Mouse (Mus musculus): ENCODE measurements around the gene Mtx1. TPM values are rescaled to one million over a fixed set of nuclear protein-coding genes. Genes with fewer than 3 reads are reported as not detected.

The Mtx1 gene
- polyA plus RNA-seq, 2 experiments = 83.2 to 101 TPM

DNA sequence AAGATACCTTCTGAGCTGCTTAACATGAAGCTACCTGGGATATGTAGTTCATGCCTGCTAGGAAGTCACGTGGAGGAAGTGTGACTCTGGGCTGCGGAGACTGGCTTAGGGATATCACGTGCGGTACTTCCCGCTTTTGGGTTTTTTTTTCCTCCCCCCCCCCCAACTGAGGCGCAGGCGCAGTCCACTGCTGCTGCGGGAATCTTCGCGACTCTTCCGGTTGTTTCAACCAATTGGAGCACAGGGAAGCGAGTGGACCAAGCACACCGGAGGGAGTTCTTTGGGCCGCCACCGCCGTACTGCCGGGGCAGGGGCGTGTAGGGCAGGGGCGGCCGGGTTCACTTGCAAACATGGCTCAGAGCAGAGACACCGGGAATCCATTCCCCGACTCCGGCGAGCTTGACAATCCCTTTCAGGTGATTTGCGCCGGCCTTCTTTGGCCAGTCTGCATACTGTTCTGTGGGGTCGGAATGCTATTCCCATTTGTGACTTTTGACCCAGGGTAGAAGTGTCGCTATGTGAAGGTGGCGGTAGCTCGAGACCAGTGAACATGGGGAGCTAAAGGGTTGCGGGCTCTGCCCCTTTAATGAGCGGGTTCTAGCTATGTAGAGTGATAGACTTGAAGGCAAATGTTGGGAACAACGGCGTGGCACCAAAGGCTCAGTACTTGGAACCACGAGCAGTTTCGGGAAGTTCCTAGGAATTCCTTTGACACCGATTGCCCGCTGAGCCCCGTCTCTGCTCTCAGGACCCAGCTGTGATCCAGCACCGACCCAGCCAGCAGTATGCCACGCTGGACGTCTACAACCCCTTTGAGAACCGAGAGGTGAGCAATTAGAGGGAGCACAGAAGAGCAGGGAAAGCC is 49.4 kb downstream of the Mtx1 start, which contains the start of gene Scamp3:
Gene Scamp3, plus strand, starts transcription at position 232 of the 865 bp plus-strand sequence.
- H3K27ac ChIP-seq = peak within 1 kb of the TSS; percentile 58
- no peak for TF ChIP-seq EP300 (IDR thresholded peaks at IDR 0.05; ENCODE audit: low read depth)
- no peak for TF ChIP-seq CTCF (IDR thresholded peaks at IDR 0.05; ENCODE audit: low read depth)
- ATAC-seq (ENCODE audit: insufficient read depth) (peak; percentile 91), DNase-seq (ENCODE audit: low read depth in 3 of 3, low spot score in 3 of 3) (peak; percentile 93 to 95 (median 95))
- peaks cover 55% of the 10 kb centered on the region for H3K36me3 ChIP-seq (replicated peaks; ENCODE audit: control insufficient read depth, insufficient read depth, low read depth)
- peak within 1 kb of the TSS; percentile 74 to 92 for H3K4me3 ChIP-seq (ENCODE audit: insufficient read depth in 1 of 2, low read depth in 2 of 2, low read length in 2 of 2)
- under 1% methylated on average over 43 of the region's 43 CpGs for WGBS (ENCODE audit: insufficient replicate concordance)
- peak within 1 kb of the TSS; percentile 87 for H3K9ac ChIP-seq (replicated peaks)
- no peaks in the 10 kb centered on the region for H3K9me3 ChIP-seq (ENCODE audit: control insufficient read depth, low read length)
- peak within 1 kb of the TSS; percentile 87 for H3K4me2 ChIP-seq (ENCODE audit: low read depth)
- no peaks in the 10 kb centered on the region for H3K27me3 ChIP-seq (ENCODE audit: control insufficient read depth, insufficient read depth, low read length)
- peaks cover 10 to 12% of the 10 kb centered on the region in 2 experiments for H3K4me1 ChIP-seq (replicated peaks; ENCODE audit: control insufficient read depth in 2 of 2, insufficient read depth in 2 of 2, low read length in 1 of 2)

- Histone ChIP-seq H3K27ac (peak overlapping the region; percentile 40), H3K36me3 (replicated peaks; ENCODE audit: control insufficient read depth, insufficient read depth, low read depth) (peaks cover 61% of the 10 kb centered on the region), H3K4me3 (ENCODE audit: insufficient read depth in 1 of 2, low read depth in 2 of 2, low read length in 2 of 2) (no peak overlapping the region), H3K27me3 (ENCODE audit: control insufficient read depth, insufficient read depth, low read length) (no peaks in the 10 kb centered on the region), H3K9ac (replicated peaks) (no peak overlapping the region; the same call in 1 of the 2 replicates), H3K4me2 (ENCODE audit: low read depth) (peak overlapping the region; percentile 87; the same call in 1 of the 2 replicates), H3K9me3 (ENCODE audit: control insufficient read depth, low read length) (no peaks in the 10 kb centered on the region), H3K4me1 (replicated peaks; ENCODE audit: control insufficient read depth in 2 of 2, insufficient read depth in 2 of 2, low read length in 1 of 2) (peaks cover 9% of the 10 kb centered on the region in 2 experiments)
- no peak for TF ChIP-seq CTCF (IDR thresholded peaks at IDR 0.05; ENCODE audit: low read depth)
- no peak for TF ChIP-seq EP300 (IDR thresholded peaks at IDR 0.05; ENCODE audit: low read depth)
- ATAC-seq (ENCODE audit: insufficient read depth) (no peak), DNase-seq (ENCODE audit: low read depth in 3 of 3, low spot score in 3 of 3) (no peak)
- WGBS (ENCODE audit: insufficient replicate concordance) = 85% methylated on average over 7 of the region's 7 CpGs
Measured at GRCm38 (mm10) chr3:89176421-89176820, 50.5 kb downstream of the Mtx1 start.

DNA sequence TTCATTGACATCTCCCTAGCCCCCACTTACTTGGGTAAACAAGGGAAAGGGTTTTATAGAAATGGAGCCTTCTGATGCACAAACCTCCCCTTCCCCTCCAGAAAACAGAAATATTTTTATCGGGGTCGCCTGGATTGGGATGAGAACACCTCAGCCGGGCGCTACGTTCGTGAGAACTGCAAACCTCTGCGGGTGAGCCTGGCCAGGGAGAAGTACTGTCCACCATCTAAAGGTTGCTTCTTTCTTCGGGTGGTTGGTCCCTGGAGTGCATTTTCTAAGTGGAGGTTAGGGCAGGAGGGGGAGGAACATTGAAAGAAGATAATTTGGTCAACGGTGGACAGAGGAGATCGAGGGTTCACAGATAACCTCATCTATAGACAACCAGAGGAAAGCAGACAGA is 51.3 kb downstream of the Mtx1 start:
- peaks cover 61% of the 10 kb centered on the region for H3K36me3 ChIP-seq (replicated peaks; ENCODE audit: control insufficient read depth, insufficient read depth, low read depth)
- no peaks in the 10 kb centered on the region for H3K27me3 ChIP-seq (ENCODE audit: control insufficient read depth, insufficient read depth, low read length)
- no peak overlapping the region for H3K27ac ChIP-seq
- no peak overlapping the region for H3K9ac ChIP-seq (replicated peaks)
- WGBS (ENCODE audit: insufficient replicate concordance) = 93% methylated on average over 10 of the region's 10 CpGs
- no peak overlapping the region for H3K4me3 ChIP-seq (ENCODE audit: insufficient read depth in 1 of 2, low read depth in 2 of 2, low read length in 2 of 2)
- peaks cover 9% of the 10 kb centered on the region in 2 experiments for H3K4me1 ChIP-seq (replicated peaks; ENCODE audit: control insufficient read depth in 2 of 2, insufficient read depth in 2 of 2, low read length in 1 of 2)
- H3K4me2 ChIP-seq (ENCODE audit: low read depth) = no peak overlapping the region
- no peak for DNase-seq (ENCODE audit: low read depth in 3 of 3, low spot score in 3 of 3)
- no peak for ATAC-seq (ENCODE audit: insufficient read depth)
- H3K9me3 ChIP-seq (ENCODE audit: control insufficient read depth, low read length) = no peaks in the 10 kb centered on the region
- no peak for TF ChIP-seq CTCF (IDR thresholded peaks at IDR 0.05; ENCODE audit: low read depth)

- peaks cover 61% of the 10 kb centered on the region for H3K36me3 ChIP-seq (replicated peaks; ENCODE audit: control insufficient read depth, insufficient read depth, low read depth)
- WGBS (ENCODE audit: insufficient replicate concordance) = 86% methylated on average over 11 of the region's 11 CpGs
- TF ChIP-seq CTCF (IDR thresholded peaks at IDR 0.05; ENCODE audit: low read depth) (no peak), EP300 (IDR thresholded peaks at IDR 0.05; ENCODE audit: low read depth) (no peak)
Measured at GRCm38 (mm10) chr3:89174844-89175243, 52.0 kb downstream of the Mtx1 start.

GRCm38 (mm10) chr3:89166945-89167344 is 59.9 kb downstream of the Mtx1 start:
- no peaks in the 10 kb centered on the region for H3K27me3 ChIP-seq (ENCODE audit: control insufficient read depth, insufficient read depth, low read length)
- no peak overlapping the region for H3K27ac ChIP-seq
- peaks cover 40% of the 10 kb centered on the region for H3K36me3 ChIP-seq (replicated peaks; ENCODE audit: control insufficient read depth, insufficient read depth, low read depth)
- 90% methylated on average over 19 of the region's 19 CpGs for WGBS (ENCODE audit: insufficient replicate concordance)
- H3K4me3 ChIP-seq (ENCODE audit: insufficient read depth in 1 of 2, low read depth in 2 of 2, low read length in 2 of 2) = no peak overlapping the region
- H3K9me3 ChIP-seq (ENCODE audit: control insufficient read depth, low read length) = no peaks in the 10 kb centered on the region
- ATAC-seq (ENCODE audit: insufficient read depth) (no peak), DNase-seq (ENCODE audit: low read depth in 3 of 3, low spot score in 3 of 3) (no peak)
- no peak overlapping the region for H3K9ac ChIP-seq (replicated peaks)
- peaks cover 14 to 22% of the 10 kb centered on the region in 2 experiments for H3K4me1 ChIP-seq (replicated peaks; ENCODE audit: control insufficient read depth in 2 of 2, insufficient read depth in 2 of 2, low read length in 1 of 2)
- no peak overlapping the region for H3K4me2 ChIP-seq (ENCODE audit: low read depth)
- TF ChIP-seq EP300 (IDR thresholded peaks at IDR 0.05; ENCODE audit: low read depth) (no peak), CTCF (IDR thresholded peaks at IDR 0.05; ENCODE audit: low read depth) (no peak)

More at GRCm38 (mm10) chr3:89174844-89175243, 52.0 kb downstream of the Mtx1 start:
- Histone ChIP-seq H3K9me3 (ENCODE audit: control insufficient read depth, low read length) (no peaks in the 10 kb centered on the region), H3K9ac (replicated peaks) (no peak overlapping the region), H3K27ac (no peak overlapping the region), H3K4me1 (replicated peaks; ENCODE audit: control insufficient read depth in 2 of 2, insufficient read depth in 2 of 2, low read length in 1 of 2) (peaks cover 9% of the 10 kb centered on the region in 2 experiments), H3K4me3 (ENCODE audit: insufficient read depth in 1 of 2, low read depth in 2 of 2, low read length in 2 of 2) (no peak overlapping the region), H3K27me3 (ENCODE audit: control insufficient read depth, insufficient read depth, low read length) (no peaks in the 10 kb centered on the region), H3K4me2 (ENCODE audit: low read depth) (no peak overlapping the region)
- DNase-seq (ENCODE audit: low read depth in 3 of 3, low spot score in 3 of 3) (no peak), ATAC-seq (ENCODE audit: insufficient read depth) (no peak)
